Mouse (Mus musculus): ENCODE measurements around the gene Rtn4.
A peak's percentile ranks its signal among the peaks of the same experiment; 100 is the strongest.
"Not testable (repeated sequence)": the region's sequence is repeated elsewhere in the genome, so short reads cannot be mapped to it uniquely, and the experiment has no call there.

The Rtn4 gene

DNA sequence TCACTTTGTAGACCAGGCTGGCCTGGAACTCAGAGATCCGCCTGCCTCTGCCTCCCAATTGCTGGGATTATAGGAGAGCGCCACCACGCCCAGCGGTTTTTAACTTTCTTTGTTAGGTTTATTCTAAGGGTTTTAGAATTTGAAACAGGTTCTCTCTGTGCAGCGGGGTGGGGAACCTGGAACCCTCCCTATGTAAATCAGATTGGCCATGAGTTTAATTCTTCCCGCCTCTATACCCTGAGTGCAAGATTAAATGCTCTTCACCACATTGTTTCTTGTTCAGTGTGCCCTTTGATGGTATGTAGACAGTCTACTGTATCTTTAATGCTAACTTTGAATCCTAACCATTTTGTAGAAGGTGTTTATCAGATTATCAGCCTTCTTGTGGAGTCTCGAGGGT lies 21.4 kb downstream of the Rtn4 start:
- no peak for DNase-seq (ENCODE audit: extremely low read depth, low read depth)

DNA sequence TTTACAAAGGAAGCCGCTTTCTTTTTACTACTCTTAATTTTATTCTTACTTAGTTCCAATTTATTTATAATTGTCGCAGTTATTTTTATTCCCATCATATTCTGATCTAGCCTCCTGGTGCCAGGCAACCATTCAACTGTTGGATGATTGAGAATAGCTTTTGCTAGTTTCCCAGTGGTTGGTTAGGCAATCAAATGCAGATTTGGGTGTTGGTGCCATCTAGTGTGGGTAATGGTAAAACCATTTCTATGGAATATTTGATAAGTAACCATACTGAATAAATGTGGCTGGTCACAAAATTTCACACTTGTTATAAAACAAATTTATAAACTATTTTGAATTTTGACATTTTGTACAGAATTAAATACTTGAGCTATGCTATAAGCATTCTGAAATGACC lies 22.0 kb downstream of the Rtn4 start:
- DNase-seq (ENCODE audit: extremely low read depth, low read depth), result no peak

DNA sequence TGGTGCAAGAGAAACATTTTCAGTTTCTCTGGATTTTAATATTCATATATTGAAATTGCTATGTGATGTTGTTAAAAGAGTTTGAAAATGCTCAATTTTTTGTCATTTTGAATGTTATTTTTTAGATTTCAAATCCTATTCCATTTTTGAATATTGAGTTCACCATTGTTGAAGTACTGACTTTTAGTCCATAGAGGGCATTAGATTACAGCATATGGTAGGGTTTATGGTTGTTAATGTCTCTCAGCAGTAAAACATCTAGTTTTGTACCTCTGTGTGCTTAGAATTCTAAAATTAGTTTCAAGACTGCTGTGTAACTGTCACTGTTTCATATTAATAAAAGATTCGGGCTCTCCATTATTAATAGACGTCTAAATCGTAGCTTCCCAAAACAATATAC lies 22.8 kb downstream of the Rtn4 start:
- DNase-seq (ENCODE audit: extremely low read depth, low read depth), result no peak

DNA sequence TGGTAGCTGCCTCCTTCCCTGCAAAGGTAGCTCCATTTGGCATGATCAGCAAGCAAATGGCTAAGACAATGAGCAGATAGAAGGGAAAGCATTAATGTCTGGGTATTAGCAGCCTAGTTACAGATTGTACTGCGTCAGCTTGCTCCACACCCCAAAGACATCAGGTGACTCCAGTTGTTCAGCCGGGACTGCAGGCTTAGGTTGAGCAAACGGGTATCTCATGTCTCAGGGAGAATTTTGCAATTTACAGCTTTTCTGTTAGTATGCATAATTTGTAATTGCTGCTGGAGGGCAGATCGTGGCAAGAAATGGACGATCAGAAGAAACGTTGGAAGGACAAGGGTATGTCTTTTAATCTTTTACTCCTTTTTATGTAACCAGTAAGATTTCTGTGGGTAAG lies 25.8 kb downstream of the Rtn4 start:
- no peak for DNase-seq (ENCODE audit: extremely low read depth, low read depth)

DNA sequence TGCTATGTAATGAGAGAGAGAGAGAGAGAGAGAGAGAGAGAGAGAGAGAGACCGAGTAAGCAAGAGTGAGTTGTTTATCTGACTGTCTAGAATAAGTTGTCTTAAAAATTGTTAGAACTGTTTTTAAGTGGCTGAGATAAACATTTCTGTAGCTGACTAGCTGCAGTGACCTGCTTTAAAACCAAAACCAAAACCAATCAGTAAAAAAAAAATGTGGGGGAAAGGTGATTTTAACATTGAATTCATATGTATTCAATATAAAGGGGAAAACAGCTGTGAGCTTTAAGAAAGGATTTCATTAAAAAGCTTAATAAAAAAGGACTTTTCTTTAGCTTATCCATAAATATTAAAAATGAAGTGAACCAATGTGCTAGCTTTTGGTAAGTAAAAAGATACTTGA lies 26.9 kb downstream of the Rtn4 start:
- DNase-seq (ENCODE audit: extremely low read depth, low read depth), result no peak

DNA sequence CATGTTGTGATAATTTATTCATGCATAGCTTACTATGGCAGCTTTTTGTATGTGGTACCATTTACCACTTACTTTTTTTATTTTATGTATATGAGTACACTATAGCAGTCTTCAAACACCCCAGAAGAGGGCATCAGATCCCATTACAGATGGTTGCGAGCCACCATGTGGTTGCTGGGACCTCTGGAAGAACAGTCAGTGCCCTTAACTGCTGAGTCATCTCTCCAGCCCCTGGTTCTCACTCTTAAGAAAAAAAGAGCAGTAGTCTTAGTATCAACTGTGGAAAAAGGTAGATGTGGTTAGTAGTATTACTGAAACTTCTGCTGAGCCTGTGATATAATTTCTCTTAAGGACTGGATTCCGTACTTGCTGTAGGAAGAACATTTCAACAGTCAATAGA lies 31.5 kb downstream of the Rtn4 start:
- DNase-seq (ENCODE audit: extremely low read depth, low read depth), result no peak

DNA sequence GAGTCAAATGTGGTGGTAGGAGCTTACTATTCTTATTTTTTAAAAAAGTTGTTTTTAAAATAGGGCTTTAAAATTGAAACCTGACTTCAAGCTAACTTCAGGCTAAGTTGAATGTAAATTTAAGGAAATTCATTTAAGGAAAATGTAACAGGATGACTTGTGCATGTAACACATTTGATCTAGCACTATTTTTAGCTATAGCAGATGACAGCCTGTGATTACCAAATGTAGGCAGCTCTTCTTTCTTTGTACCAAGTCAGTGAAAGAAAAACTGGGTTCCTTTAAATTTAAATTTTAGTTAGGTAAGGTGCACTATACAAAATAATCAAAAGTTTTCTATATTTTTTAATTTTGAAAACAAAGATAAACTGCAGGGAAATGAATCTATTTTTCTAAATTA lies 32.4 kb downstream of the Rtn4 start:
- no peak for DNase-seq (ENCODE audit: extremely low read depth, low read depth)

DNA sequence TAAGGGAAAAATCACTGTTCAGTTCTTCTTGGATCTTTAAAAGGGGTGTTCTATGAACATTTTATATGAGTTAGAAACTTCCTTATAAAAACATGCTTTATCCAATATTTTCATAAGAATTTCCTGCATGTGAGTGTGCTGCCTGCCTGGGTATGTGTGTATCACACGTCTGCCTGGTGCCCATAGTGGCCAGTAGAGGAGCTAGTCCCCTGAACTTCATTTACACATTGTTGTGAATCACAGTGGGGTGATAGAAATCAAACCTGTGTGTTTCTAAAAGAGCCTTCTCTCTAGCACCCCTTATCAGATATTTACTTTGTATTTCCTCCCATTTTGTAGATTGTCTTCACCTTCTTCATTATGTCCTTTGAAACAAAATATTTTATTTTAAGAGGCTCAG lies 32.9 kb downstream of the Rtn4 start:
- no peak for DNase-seq (ENCODE audit: extremely low read depth, low read depth)

DNA sequence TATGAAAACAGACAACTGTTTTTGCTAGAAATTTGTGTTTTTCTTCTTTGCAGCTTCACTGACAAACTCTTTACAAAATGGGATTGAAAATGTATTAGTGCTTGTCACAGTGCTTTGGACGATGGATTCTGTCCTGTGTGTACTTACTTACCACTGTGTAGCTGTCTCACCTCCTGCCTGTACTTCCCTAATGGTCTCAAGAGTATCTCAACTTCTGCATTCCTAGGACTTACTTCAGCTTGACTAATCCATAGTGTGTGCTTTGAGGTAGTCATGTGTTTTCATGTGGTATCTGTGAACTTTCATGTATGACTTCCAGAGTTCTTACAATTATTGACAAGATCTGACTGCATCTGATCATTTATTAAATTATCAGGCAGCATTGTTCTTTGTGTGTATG lies 35.2 kb downstream of the Rtn4 start:
- DNase-seq (ENCODE audit: extremely low read depth, low read depth), result peak; percentile 45

DNA sequence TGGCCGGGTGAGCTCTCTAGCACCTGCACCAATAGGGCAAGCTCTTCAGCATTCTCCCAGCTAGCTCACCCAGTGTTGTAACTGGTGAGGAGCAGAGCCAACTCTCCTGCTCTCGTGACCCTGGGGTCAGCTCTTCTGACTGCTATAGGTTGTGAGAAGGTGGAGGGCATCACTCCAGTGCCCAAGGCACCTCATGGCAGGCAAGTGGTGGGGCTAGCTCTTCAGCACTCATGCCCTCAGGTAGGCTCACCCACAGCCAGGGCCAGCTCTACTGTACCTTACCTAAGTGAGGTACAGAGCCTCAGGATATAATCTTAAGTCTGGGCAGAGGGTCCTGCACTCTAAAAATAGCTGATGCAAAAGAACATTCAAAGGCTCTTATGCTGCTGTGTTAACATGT lies 47.0 kb downstream of the Rtn4 start:
- DNase-seq (ENCODE audit: extremely low read depth, low read depth), result no peak

DNA sequence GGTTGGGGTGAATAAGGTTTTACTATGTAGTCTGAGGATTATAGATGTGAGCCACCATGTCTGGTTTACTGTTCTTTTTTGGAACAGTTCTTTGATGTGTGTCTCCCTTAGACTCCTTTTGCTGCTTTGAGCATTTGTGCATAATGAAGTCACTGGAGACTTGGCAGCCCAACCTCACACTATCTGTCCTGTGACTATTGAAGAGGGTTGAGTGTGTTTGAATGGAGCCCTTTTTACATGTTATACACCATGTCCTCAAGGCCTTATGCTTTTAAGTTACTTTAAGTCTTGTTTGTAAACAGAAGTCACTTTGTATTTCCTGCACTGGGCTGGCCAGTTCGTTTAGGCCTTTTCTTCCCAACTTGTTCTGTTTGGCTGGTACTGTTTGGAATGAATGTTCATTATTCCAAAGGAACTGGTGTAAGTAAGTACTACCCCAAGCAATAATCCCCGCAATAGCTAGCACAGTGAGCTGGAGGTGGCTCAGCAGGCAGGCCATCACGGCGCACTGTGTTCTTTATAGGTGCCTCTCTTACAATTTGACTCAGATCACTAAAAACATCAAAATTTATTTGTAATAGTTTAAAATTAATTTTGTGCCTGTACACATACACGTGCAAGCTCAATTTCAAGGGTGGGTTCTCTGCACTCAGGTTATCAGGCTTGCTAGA lies 52.1 kb downstream of the Rtn4 start:
- DNase-seq (ENCODE audit: extremely low read depth, low read depth), result no peak

DNA sequence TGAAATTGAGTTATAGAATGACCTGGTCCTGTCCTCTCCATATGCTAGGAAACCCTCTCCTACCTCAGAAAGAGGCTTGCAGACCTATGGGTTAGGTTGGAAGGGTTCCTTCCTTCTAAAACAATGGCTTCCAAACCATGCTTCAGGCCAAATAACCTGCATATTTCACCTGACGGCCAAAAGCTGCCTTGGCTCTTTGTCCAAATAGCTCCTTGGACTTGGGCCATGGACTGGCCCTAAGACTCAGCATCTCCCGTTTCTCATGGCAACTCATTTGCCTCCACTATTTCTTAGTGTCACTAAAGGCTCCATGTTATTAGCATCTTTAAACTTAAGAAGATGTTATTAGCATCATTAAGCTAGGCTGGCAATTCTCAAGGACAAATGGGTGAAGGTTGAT lies 52.8 kb downstream of the Rtn4 start:
- no peak for DNase-seq (ENCODE audit: extremely low read depth, low read depth)

DNA sequence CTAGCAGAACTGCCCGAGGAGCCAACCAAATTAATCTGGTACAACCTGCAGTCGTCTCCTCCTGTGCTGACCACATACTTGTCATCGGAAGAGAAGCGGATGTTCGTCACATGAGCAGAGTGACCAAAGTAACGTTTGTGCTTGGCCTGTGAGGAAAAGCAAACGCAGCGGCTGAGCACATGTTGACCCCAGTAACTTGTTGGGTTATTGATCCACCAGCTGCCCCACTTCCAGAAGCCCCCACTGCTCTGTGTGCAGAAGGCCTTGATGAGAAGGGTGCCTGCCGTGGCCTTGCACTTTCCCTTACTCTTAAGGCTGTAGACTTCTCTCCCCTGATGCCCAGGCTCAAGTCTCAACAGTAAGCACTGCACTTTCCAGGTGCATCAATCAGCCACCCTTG lies 53.5 kb downstream of the Rtn4 start:
- no peak for DNase-seq (ENCODE audit: extremely low read depth, low read depth)

DNA sequence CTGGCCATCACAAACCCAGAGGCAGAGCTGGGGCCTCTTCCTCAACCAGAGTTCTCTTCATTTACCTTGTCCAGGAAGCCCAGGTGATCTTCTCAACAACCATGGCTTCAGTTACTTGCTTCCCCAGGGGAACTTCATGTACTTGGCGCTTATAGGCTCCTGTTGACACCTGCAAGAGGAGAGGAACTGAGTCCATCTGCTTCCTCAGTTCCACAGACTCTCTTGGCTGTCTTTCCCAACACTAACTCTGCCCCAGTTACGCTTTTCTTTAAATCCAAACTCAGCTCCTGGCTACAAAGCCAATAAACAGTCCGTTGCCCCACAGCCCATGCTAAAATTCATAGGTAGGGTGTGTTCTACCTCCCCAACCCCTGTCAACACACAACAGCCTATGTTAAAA lies 54.6 kb downstream of the Rtn4 start:
- no peak for DNase-seq (ENCODE audit: extremely low read depth, low read depth)

DNA sequence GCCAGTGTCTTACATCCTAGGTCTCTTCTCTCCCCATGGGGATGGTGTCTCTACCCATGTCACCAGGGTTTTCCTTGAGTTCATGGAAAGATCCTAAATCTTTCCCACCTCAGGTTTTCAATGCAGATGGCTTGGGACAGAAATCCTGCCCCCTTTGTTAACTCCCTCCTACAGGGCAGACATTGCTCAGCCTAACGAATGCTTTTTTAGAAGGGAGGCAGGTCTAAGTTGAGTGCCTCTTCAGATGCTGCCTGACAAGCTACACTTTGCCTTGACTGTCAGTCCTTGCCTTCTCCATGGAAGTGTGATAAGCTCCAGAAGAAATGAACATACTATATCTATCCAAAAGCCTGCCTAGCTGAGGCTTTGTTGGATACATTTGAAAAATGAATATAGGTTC lies 55.1 kb downstream of the Rtn4 start:
- no peak for DNase-seq (ENCODE audit: extremely low read depth, low read depth)

DNA sequence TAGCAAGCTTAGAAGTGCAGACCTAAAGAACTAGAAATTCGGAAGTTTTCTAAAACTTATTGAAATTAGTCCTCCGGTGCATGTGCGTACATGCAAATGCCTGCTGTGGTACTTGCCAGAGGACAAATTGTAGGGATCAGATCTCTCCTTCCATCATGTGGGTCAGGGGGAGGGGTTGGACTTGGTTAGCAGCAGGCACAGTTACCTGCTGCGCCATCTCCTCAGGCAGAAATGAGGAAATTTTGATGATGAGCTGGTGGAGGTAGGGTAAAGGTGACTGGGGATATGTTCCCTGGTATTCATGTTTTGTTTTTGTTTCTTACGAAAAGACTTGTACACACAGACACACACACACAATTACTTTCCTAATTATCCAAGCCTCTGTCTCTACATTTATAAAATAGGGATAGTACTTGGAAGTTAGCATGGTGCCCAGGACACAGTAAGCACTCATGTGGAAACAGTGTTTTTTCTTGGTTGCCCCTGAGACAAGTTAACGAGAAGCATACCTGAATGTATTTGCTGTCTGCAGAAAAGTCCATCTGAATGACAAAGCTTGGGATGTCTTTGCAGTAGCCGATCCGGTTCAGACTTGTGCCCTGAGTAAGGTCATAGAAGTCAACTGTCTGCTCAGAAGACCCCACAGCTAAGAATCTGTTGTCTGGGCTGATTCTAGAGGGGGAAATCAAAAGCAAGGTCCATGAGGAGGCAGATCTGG lies 56.2 kb downstream of the Rtn4 start:
- no peak for DNase-seq (ENCODE audit: extremely low read depth, low read depth)

DNA sequence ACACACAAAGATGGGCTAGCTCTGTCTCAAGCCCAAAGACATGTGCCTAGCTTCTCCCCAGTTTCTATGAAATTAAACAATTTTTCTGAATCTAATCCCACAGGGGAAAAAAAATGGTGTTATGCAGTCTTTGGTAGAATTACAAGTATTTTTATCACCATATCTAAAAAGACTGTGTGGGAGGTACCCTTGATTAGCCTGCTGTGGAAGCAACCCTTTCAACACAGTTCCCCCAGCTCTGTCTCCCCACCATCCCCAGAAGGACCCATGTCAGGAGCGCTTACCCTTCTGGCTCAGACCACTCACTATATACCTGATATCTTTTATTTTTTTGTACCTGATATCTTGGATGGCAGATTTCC lies 56.7 kb downstream of the Rtn4 start:
- no peak for DNase-seq (ENCODE audit: extremely low read depth, low read depth)

DNA sequence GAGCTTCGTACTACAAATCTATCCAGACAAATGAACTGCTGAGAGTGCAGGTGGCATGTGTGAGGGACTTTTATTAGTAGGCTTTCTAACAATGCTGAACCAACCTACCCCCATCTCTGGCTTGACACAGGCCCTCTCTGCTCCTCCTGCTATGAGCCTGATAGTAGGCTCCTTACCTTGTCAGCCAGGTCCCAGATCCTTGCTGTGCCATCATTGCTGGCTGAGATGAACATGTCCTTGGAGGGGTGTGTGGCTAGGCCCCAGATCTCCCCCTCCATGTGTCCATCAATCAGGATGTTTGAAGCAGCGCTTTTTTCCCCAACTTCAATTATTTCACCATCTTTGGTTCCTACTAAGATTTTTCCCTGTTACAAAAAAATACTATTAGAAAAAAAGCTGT lies 58.3 kb downstream of the Rtn4 start:
- DNase-seq (ENCODE audit: extremely low read depth, low read depth), result no peak

DNA sequence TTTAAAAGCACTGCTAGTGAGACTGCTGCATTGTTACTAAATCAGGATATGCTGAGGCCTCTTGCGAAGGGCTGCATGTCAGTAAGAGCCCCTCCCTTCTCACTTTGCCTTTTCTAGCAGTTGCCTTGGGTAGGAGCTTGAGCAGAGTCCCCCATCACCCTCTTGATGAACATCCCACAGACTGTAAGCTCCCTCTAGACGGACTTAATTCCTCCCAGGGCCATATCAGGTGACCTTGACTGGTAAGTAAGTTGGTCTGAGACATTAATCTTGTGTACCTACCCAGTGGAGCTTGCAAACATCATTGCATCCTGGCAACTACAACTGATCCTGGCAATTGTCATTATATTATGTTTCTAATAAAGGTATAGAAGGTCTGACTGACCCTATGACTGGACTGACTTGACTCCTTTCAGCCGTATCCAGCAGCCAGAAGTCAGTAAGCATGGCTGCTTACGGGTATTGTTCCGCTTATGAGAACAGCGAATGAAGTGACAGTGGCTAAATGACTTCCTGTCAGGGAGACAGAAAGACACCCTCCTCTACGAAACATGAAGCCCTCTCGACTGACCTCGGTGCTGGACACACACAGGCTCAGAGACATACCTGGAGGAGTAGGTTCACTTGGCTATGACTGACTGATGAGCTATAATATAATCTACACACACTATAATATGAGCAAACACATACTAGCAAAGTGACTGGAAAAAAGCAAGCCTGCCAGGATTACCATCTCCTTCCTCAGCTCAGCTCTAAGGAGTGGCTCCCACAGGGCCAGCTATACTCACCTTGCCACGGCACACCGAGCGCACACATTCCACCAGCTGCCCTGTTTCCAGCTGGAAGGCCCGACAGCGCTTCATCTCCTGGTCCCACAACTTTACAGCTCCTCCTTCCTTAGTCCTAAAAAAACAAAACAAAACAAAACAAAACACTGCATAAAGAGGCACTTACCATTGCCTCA lies 59.2 kb downstream of the Rtn4 start:
- DNase-seq (ENCODE audit: extremely low read depth, low read depth), result no peak

DNA sequence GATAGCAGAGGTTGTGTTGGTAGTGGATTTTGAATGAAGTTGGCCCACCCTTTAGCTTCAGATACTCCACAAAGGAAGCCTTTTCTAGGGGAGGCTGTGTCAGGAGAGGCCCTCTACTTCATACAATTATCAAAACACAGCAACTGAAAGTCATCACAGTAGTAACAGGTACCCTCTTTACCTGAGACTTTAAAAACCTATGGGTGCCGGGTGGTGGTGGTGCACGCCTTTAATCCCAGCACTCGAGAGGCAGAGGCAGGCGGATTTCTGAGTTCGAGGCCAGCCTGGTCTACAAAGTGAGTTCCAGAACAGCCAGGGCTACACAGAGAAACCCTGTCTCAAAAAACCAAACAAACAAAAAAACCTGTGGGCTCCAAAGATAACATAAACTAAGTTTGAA lies 63.3 kb downstream of the Rtn4 start:
- not testable (repeated sequence) for DNase-seq (ENCODE audit: extremely low read depth, low read depth)

DNA sequence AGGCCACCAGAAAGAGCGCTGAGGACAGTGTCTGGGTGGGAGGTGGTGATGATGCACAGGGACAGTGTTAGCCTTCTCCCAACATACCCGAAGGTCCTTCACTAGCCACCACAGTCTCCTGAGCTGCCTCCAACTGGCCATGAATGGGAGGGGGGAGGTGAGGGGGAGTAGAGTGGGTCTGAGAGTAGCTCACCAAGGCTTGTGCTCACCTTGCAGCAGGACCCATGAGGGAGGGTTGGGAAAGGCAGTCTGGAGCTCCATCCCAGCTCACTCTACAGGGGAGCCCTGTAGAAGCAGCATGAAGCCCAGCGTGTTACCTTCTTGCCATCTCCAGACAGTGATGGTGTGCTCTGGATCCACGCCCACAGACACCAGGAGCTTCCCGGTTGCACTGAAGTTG lies 65.9 kb downstream of the Rtn4 start:
- DNase-seq (ENCODE audit: extremely low read depth, low read depth), result no peak

DNA sequence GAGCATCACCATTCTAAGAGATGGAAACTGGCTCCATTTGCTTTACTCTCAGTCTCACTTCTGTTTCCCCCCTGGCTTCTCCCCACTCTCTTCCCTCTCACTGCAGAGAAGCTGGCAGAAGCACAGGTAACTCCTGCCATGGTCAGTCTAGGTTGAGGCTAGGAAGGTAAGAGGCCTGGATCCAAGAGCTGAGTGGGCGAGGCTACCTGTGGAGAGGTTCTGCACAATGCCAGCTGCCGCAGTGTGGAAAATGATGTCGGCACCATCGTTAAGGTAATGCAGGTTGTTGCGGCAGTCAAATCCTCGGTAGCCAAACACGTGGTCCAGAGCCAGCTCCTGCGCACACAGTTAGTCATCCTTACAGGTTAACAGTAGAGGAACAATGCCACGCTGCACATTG lies 68.6 kb downstream of the Rtn4 start:
- no peak for DNase-seq (ENCODE audit: extremely low read depth, low read depth)

All from MEL-GATA-1-ER (cell line).